Mouse (Mus musculus) frontal cortex, adult (tissue): ENCODE data around the gene Olfr551.
"Not testable (repeated sequence)": the region's sequence is repeated elsewhere in the genome, so short reads cannot be mapped to it uniquely, and the experiment has no call there.

Experiments used
- ATAC-seq: cut with Nextera tagmentation; 2 replicates; pipeline ENCODE4 v1.9.2; 2017; ENCODE audit warnings: mild to moderate bottlenecking, moderate library complexity, mixed read lengths; ENCODE audit not compliant: low TSS enrichment

Gene Olfr551

DNA sequence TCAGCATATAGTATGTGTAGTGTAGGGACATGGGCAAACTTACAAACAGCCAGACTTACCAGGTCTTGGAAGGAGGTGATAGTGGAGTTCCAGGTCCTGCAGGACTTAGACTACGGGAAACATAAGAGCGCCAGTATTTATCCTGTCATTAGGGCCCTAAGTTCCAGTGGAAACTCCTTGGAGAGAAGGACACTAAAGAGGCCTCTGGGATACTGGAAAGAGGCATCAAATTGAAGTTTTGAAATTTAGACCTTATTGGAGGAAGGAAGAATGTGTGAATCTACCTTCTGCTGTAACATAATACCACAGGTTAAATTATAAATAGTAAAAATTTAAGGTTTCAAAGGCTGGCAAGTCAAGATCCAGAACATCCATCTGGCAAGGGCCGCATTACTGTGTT lies at the start of gene Olfr551:
Gene Olfr551, minus strand, starts transcription at position 101 of the 400 bp plus-strand sequence.
- no peak for ATAC-seq

DNA sequence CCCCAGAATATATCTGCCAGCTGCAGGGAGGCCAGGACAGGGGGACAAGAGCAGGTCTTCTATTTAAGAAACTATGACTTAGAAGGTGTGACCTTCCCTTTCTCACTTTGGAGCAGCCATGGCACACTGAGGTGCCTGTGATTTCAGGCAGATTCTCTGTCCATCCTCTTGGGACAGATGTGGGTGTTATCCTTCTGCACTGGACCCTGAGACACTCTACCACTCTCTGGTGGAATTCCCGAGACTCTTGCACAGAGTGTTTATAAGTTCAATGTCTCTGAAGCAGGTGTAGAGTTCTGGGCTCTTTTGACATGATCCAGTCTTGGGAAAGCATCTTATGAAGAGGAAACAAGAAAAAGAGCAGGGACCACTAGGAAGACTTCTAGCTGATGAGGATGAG lies 46.4 kb upstream of the Olfr551 start, which contains the start of gene Olfr554:
Gene Olfr554, plus strand, starts transcription at position 301 of the 400 bp plus-strand sequence.
- ATAC-seq: no peak

- no peak for ATAC-seq
Observed at GRCm38 (mm10) chr7:102636665-102637064, 45.0 kb upstream of the Olfr551 start.

- not testable (repeated sequence) for ATAC-seq
Observed at GRCm38 (mm10) chr7:102620368-102620767, 28.7 kb upstream of the Olfr551 start.

DNA sequence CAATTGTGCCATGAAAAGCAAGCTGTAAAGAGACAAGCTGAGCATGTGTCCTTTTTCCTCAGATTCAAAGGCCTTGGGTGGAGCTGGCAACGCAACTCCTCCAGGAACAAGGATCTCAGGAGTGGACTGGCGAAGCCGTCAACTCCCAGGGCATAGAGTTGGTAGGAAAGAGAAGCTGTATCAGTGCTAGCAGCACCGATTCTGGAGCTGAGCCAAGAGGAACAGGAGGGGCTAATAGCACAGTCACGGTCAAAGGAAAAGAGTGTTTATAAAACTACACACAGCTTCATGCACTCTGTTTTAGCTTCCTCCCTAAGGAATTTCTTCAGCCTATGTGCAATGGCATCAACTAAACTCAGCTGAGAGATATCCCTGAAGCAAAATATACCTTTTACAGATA lies 27.9 kb upstream of the Olfr551 start:
- no peak for ATAC-seq

DNA sequence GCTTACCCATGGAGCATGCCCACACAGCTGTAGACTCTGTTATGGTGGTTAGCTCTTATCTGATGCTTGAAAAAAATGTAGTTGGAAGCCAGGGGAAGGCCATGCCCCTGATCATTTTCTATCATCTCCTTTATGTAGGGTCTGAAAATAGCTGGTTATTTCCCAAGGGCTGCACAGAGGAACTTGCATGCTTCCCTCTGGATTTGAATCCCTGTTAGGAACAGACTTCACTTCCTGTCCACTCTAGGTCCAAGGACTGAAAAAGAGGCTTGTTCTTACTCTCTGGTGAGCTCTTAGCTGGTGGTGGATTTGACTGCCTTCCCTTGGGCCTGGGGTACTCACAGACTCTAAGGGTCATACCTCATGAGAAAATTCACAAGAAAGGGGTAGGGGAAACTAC lies 26.4 kb upstream of the Olfr551 start, which contains the start of gene Olfr553:
Gene Olfr553, minus strand, starts transcription at position 101 of the 400 bp plus-strand sequence.
- ATAC-seq: no peak

DNA sequence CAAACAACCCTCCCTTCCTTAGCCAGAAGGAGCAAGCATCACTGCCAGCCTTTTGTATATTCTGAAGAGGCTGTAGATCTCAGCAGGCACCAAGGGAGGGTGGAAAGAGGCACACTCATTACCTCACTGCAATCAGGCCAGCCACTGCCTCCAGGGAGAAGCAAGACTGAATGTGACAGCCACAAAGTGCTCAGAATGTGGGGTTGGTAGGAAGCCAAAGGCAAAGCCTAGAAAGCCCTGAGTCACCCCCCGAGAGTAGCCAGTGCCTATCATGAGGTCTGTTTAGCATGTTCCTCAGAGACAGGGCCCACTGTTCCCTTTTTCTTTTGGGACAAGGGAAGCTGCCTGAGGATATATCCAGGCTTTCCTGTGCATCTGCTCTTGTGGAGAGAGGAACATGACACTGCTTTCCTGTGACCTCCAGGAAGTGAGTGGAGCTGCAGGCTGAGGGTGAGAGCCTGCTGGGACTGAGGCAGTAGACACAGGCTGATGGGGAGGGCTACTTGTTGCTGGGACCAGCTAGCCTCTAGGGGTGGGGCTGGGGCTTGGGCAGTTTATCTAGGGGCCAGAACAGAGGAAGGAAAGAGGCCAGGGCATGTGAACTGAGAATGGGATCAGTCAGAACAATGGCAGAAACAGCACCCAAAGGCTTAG lies 5.8 kb upstream of the Olfr551 start, which contains the start of gene Olfr552:
Gene Olfr552, plus strand, starts transcription at position 393 of the 654 bp plus-strand sequence.
- no peak for ATAC-seq

DNA sequence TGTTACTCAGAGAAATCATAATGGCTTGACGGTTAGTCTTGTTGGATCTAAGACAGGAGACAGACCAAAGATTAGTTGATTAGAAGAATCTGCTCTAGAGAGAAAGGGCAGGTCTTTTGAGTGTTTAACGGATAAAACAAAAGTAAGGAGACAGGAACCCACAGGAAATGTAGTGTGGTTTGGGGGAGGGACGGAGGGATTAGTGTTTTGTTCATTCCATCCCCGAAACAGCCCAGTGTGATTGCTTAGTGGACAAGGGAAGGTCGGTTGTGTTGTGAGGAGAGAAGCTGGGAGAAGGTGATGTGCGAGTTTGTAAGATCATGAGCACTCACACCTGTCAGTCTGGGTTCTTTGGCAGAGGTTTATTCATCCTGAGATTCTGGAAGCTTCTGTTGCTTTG lies 15.7 kb downstream of the Olfr551 start:
- ATAC-seq: no peak

GRCm38 (mm10) chr7:102573174-102573830 lies 18.4 kb downstream of the Olfr551 start:
- no peak for ATAC-seq

DNA sequence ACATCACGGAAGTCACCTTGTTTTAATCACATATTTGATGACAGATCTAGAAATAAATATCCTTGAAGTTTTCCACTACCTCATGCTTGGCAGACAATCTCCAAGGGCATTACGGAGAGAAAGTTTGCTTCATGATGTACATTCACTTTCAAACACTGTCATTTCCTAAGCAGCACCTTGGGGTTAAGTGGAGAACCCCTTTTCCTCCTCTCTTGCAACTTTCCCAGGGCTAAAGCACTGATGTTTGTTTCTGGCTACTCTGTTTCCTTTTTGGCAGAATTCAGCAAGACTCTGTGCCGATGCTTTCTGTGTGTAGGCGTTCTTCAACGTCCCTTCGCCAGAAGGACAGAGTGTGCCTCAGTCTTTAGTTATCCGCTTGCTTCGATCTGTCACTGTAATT lies 20.5 kb downstream of the Olfr551 start, which contains the start of gene Olfr550:
Gene Olfr550, plus strand, starts transcription at position 301 of the 400 bp plus-strand sequence.
- ATAC-seq: no peak

- ATAC-seq: no peak
Observed at GRCm38 (mm10) chr7:102566219-102566618, 25.5 kb downstream of the Olfr551 start.

DNA sequence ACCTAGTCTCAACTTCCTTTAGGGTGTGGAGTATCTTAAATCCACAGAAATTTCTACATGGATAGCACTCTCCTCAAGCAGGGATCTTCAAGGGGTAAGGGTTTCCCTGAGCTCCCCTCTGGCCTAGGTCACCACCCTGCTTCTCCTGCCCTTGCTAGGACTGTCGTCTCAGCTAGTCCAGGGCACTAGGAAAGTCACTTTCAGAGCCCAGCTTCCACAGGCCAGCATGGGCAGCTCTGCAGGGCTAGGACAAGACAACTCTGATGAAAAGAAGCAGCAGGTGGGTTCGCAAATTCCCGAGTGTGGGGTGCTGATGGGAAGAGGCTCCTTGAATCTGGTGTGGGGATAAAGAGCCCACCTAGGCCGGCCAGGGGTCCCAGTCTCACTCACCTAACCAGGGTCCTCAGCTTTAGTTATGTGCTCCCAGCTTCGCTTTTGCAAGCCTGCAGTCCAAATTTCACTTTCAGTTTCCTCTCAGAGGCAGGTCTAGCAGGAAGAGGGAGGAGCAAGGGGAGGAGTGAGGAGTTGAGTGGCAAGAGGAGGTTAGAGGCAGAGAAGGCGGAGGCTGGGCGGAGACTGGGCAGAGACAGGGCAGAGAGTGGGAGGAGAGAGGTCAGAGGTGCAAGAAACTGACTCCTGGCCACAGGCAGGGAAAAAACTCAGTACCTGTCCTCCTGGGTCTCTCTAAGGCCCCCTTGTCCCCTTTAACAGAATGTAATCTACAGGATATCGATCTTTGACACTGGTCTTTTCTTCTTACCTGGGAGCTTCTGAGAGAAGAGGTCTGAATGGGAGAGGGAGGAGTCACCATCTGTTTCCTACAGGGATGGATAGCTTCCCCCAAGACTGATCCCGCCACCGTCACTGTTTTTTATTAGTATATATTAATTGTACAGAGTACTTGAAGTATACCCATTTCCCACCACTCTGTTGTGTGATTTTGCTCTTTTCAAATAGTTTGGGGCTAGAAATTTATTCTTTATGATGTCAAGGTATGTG lies 26.4 kb downstream of the Olfr551 start, which contains the start of gene Trim21:
Gene Trim21, minus strand, starts transcription at position 488 of the 999 bp plus-strand sequence.
- peak; percentile 94 for ATAC-seq

- no peak for ATAC-seq
Observed at GRCm38 (mm10) chr7:102553279-102553678, 38.4 kb downstream of the Olfr551 start.

DNA sequence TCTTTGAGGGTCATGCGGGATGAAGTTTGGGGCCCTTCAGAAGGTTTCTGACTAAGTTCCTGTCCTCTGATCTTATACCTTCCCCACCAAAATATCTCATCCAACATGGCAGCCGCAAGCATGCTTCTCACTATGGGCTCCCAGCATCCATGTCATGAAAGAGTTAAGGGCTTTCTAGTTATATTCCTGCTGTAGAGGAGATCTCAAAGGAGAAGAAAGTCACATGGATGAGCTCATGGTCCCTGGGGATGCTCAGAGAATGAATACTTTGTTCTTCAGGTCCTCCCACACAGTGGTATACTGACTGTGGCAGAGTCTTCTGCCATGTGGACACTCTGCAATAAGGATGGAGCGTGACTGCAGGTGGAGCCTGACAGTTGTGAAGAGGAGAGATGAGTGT lies 42.1 kb downstream of the Olfr551 start, which contains the start of gene Olfr549:
Gene Olfr549, plus strand, starts transcription at position 301 of the 400 bp plus-strand sequence.
- ATAC-seq: no peak

GRCm38 (mm10) chr7:102541251-102541650 lies 50.4 kb downstream of the Olfr551 start:
- no peak for ATAC-seq

GRCm38 (mm10) chr7:102540596-102540995 lies 51.1 kb downstream of the Olfr551 start, which contains the start of gene Olfr548-ps1:
Olfr548-ps1 (plus strand) TSS chr7:102540896.
- no peak for ATAC-seq

DNA sequence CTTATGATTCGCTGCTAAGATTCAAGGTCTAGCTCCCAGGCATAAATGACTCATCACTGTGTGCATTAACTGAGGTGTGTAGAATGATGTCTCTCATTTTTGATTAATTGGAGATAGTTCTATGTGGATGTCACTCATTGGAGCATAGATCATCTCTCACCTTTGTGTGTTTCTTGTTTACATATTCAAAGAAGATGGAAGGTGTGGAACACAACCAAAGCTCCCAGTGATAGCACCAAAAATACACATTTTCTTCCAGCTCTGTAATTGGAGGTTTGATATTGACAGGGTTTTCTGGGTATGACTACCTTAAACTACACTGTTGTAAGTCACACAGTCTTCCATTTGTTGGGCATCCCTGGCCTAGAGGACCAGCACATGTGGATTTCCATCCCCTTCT lies 57.2 kb downstream of the Olfr551 start, which contains the start of gene Olfr547:
Gene Olfr547, plus strand, starts transcription at position 301 of the 400 bp plus-strand sequence.
- ATAC-seq: no peak
